Mouse (Mus musculus): Measurements from ENCODE around the gene Sdk1.

DNA sequence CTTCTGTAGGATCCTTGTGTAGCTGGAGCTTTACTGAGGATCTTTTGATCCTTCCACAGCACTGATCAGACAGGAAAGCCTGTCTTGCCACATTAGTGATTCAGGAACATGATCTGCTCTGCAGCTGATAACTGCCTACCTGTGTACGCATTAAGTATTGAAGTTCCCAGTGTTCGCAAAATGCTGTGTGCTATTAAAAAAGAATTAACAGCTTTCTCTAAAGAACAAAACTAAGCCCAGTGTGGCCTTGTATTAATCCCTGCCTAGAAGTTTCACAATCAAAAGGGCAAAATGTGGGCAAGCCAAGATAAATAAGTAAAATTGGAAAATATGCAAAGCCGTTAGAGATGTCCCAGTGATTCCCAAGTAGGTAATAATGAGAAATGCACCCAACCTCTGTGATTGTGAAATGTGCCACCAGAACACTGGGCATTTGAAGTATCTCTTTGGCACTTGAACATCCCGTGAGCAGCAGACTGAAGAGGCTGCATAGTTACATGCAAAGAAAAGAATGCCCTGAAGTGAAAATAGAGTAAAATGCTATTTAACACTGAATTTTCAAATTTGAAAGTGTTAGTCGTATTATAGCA lies 141.1 kb downstream of the Sdk1 start:
- TF ChIP-seq GATA1 (IDR thresholded peaks at IDR 0.05; ENCODE audit: borderline replicate concordance, low read length) (no peak), FLI1 (IDR thresholded peaks at IDR 0.05; ENCODE audit: low read length) (no peak)

Measured in megakaryocyte, embryonic 14.5 days (primary cell).